Mouse (Mus musculus) B cell, adult 67 days (primary cell): Measurements from ENCODE around the gene Olfr390. TPM values are rescaled to one million over a fixed set of nuclear protein-coding genes. Genes with fewer than 3 reads are reported as not detected.

Experiments
- total RNA-seq, 2 experiments: library from RNA; stranded (reverse); gene quantifications; 4 replicates each; pipeline ENCODE4 v1.2.4; 2023

Gene Olfr390
- total RNA-seq: not detected

GRCm38 (mm10) chr11:73782664-73783063 lies at the start of gene Olfr390:
Gene Olfr390, plus strand, starts transcription at chr11:73782964.

GRCm38 (mm10) chr11:73780613-73781012 lies 2.2 kb upstream of the Olfr390 start, which contains the start of gene Olfr389:
Gene Olfr389, minus strand, starts transcription at chr11:73780713.

GRCm38 (mm10) chr11:73802952-73803351 lies 20.2 kb downstream of the Olfr390 start, which contains the start of gene Olfr391-ps:
Gene Olfr391-ps, minus strand, starts transcription at chr11:73803052.

GRCm38 (mm10) chr11:73816949-73817348 lies 34.2 kb downstream of the Olfr390 start, which contains the start of gene Olfr392:
Gene Olfr392, minus strand, starts transcription at chr11:73817049.

Other genes starting within 250 kb of the Olfr390 start
- gene Olfr385, start 190.0 kb upstream of the Olfr390 start, total RNA-seq: not detected
- not detected for gene Olfr384, start 184.4 kb upstream of the Olfr390 start, total RNA-seq
- not detected for gene Zfp735, start 94.2 kb upstream of the Olfr390 start, total RNA-seq
- not detected for gene Olfr389, start 2.3 kb upstream of the Olfr390 start, total RNA-seq
- not detected for gene Olfr391-ps, start 20.1 kb downstream of the Olfr390 start, total RNA-seq
- gene Olfr392, start 34.1 kb downstream of the Olfr390 start, total RNA-seq: not detected
- not detected for gene Olfr393, start 68.5 kb downstream of the Olfr390 start, total RNA-seq
- not detected for gene Olfr394, start 107.8 kb downstream of the Olfr390 start, total RNA-seq
- not detected for gene Olfr395, start 126.3 kb downstream of the Olfr390 start, total RNA-seq
- gene Olfr23, start 153.7 kb downstream of the Olfr390 start, total RNA-seq: not detected
- not detected for gene Olfr397, start 177.9 kb downstream of the Olfr390 start, total RNA-seq
- gene Olfr398, start 207.4 kb downstream of the Olfr390 start, total RNA-seq: not detected